In the genomic region with DNA sequence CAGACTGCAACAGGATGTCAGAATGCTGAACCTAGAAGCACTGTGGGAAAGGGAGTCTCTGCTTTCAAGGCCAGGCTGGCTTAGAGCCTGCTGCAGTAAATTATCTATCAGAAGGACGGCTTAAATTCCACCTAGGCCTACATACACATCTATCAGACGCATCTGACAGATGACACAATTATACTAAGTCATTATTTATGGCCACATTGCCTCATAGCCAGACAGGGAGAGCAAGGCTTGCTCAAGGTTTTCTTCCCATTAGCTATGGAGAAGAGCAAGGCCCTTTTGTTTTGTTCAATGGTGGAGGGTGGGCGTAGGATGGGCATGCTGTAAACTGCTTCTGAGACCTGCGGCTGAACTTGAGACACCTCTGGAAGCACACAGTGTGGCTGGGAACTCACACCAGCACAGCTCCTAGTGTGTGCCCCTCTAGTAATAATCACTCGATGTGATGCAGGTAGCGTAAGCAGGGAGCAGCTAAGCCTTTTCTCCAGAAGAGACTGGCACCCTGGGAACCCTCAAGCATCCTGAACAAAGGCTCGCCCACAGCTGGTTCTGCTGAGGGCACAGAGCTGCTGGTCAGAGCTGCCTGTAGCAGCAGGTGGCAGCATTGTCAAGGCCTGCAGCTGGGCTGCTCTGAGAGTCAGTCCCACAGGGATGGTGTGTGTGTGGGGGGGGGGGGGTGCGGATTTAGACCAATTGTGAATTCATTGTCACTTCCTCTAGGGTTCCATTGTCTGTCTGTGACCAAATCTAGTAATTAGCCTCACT, we compare ENCODE assay signal across 8 mouse cellular contexts.
A peak's percentile ranks its signal among the peaks of the same experiment; 100 is the strongest.
DNase-seq lines count a peak whose midpoint lies in the region; ATAC-seq and TF ChIP-seq lines count a peak whose summit lies in the region.

No protein-coding gene starts in this region.

- TF ChIP-seq CTCF in liver, embryonic 14.5 days (IDR thresholded peaks at IDR 0.05; ENCODE audit: low read depth), result peak; percentile 19; the same call in 1 of the 2 replicates

- H3K4me1 ChIP-seq in liver, embryonic 14.5 days (replicated peaks; ENCODE audit: control insufficient read depth in 2 of 2, insufficient read depth in 2 of 2, low read length in 1 of 2), result no peaks in the 10 kb centered on the region
- H3K4me1 ChIP-seq in forebrain, embryonic 16.5 days (replicated peaks; ENCODE audit: control insufficient read depth, insufficient read depth, low read length), result no peaks in the 10 kb centered on the region
- H3K4me1 ChIP-seq in limb, embryonic 13.5 days, result no peaks in the 10 kb centered on the region
- H3K4me1 ChIP-seq in intestine, embryonic 15.5 days (replicated peaks), result no peaks in the 10 kb centered on the region

- no peak for ATAC-seq in liver, embryonic 14.5 days (ENCODE audit: insufficient read depth)
- ATAC-seq in forebrain, embryonic 16.5 days, result peak; percentile 75
- ATAC-seq in limb, embryonic 13.5 days (ENCODE audit: low FRiP score, low read depth), result peak; percentile 15; the same call in 1 of the 2 replicates
- no peak for ATAC-seq in megakaryocyte progenitor cell, adult 5-6 weeks (replicated peaks; ENCODE audit: poor library complexity)
- no peak for ATAC-seq in intestine, embryonic 15.5 days

- 40% methylated on average over 8 of the region's 8 CpGs for WGBS in liver, embryonic 14.5 days (ENCODE audit: insufficient replicate concordance)
- 32% methylated on average over 8 of the region's 8 CpGs for WGBS in forebrain, embryonic 16.5 days
- 56% methylated on average over 7 of the region's 8 CpGs for WGBS in limb, embryonic 13.5 days
- 40% methylated on average over 8 of the region's 8 CpGs for WGBS in intestine, embryonic 15.5 days

- H3K4me3 ChIP-seq in liver, embryonic 14.5 days (ENCODE audit: insufficient read depth in 1 of 2, low read depth in 2 of 2, low read length in 2 of 2), result no peak overlapping the region
- no peak overlapping the region for H3K4me3 ChIP-seq in forebrain, embryonic 16.5 days (replicated peaks; ENCODE audit: low read length)
- no peak overlapping the region for H3K4me3 ChIP-seq in limb, embryonic 13.5 days
- H3K4me3 ChIP-seq in intestine, embryonic 15.5 days (replicated peaks), result no peak overlapping the region

- H3K27me3 ChIP-seq in liver, embryonic 14.5 days (ENCODE audit: control insufficient read depth, insufficient read depth, low read length), result no peaks in the 10 kb centered on the region
- H3K27me3 ChIP-seq in forebrain, embryonic 16.5 days (replicated peaks; ENCODE audit: control insufficient read depth, insufficient read depth, low read length), result no peaks in the 10 kb centered on the region
- H3K27me3 ChIP-seq in limb, embryonic 13.5 days, result no peaks in the 10 kb centered on the region
- no peaks in the 10 kb centered on the region for H3K27me3 ChIP-seq in intestine, embryonic 15.5 days (replicated peaks)

- H3K36me3 ChIP-seq in liver, embryonic 14.5 days (replicated peaks; ENCODE audit: control insufficient read depth, insufficient read depth, low read depth), result no peaks in the 10 kb centered on the region
- no peaks in the 10 kb centered on the region for H3K36me3 ChIP-seq in forebrain, embryonic 16.5 days (ENCODE audit: control insufficient read depth, insufficient read depth)
- H3K36me3 ChIP-seq in limb, embryonic 13.5 days, result no peaks in the 10 kb centered on the region
- H3K36me3 ChIP-seq in intestine, embryonic 15.5 days, result no peaks in the 10 kb centered on the region

- DNase-seq in liver, embryonic 14.5 days (ENCODE audit: low read depth in 3 of 3, low spot score in 3 of 3), result no peak
- DNase-seq in liver, result no peak
- DNase-seq in adrenal gland, postnatal 25 days, result peak; percentile 56
- DNase-seq in retina, embryonic 14.5 days (ENCODE audit: low spot score), result peak; percentile 76

- no peak for TF ChIP-seq EP300 in liver, embryonic 14.5 days (IDR thresholded peaks at IDR 0.05; ENCODE audit: low read depth)

- H3K4me2 ChIP-seq in liver, embryonic 14.5 days (ENCODE audit: low read depth), result no peak overlapping the region
- no peak overlapping the region for H3K4me2 ChIP-seq in forebrain, embryonic 16.5 days (ENCODE audit: low read length)
- no peak overlapping the region for H3K4me2 ChIP-seq in limb, embryonic 13.5 days (replicated peaks)
- H3K4me2 ChIP-seq in intestine, embryonic 15.5 days (replicated peaks), result no peak overlapping the region

- no peaks in the 10 kb centered on the region for H3K9me3 ChIP-seq in liver, embryonic 14.5 days (ENCODE audit: control insufficient read depth, low read length)
- H3K9me3 ChIP-seq in forebrain, embryonic 16.5 days (ENCODE audit: control insufficient read depth, low read length), result no peaks in the 10 kb centered on the region
- no peaks in the 10 kb centered on the region for H3K9me3 ChIP-seq in limb, embryonic 13.5 days
- H3K9me3 ChIP-seq in intestine, embryonic 15.5 days, result no peaks in the 10 kb centered on the region

- H3K9ac ChIP-seq in liver, embryonic 14.5 days (replicated peaks), result no peak overlapping the region
- H3K9ac ChIP-seq in forebrain, embryonic 16.5 days (replicated peaks; ENCODE audit: low read depth, low read length), result no peak overlapping the region
- H3K9ac ChIP-seq in limb, embryonic 13.5 days, result no peak overlapping the region
- H3K9ac ChIP-seq in intestine, embryonic 15.5 days, result no peak overlapping the region

- H3K27ac ChIP-seq in liver, embryonic 14.5 days, result no peak overlapping the region
- no peak overlapping the region for H3K27ac ChIP-seq in forebrain, embryonic 16.5 days (ENCODE audit: low read length)
- no peak overlapping the region for H3K27ac ChIP-seq in limb, embryonic 13.5 days
- H3K27ac ChIP-seq in intestine, embryonic 15.5 days, result no peak overlapping the region

Comparison
In these comparisons a context has a peak if more than half of its experiments do, and no peak if none do; other contexts are left out.
1. ATAC-seq: peak in forebrain, embryonic 16.5 days (single experiment) and limb, embryonic 13.5 days (single experiment); none in liver, embryonic 14.5 days (single experiment), megakaryocyte progenitor cell, adult 5-6 weeks (single experiment) and intestine, embryonic 15.5 days (single experiment).
2. DNase-seq: peak in adrenal gland, postnatal 25 days (single experiment) and retina, embryonic 14.5 days (single experiment); none in liver, embryonic 14.5 days (0 of 3) and liver (single experiment).